Mouse (Mus musculus): ENCODE results near the gene Myom1. TPM values are rescaled to one million over a fixed set of nuclear protein-coding genes. Genes with fewer than 3 reads are reported as not detected.

Myom1 gene
- polyA plus RNA-seq, 1 experiment, result 18.6 TPM

DNA sequence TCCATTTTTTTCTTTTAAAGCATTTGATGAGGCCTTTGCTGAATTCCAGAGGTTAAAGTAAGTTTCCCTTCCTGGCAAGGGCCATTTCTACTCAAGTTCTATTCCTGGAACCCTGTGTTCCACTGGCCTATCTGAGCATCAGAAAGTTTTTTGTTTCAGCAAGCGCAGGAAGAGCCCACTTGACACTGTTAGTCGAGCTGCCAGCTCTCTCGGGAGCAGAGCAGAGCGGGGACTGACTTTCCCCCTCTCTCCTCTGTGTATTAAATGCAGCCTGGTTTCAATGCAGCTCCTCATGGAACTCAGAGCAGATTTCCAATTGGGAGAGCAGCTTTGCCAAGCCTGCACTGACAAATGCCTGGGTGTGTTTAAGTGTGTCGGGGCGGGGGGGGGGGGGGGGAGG, 118.2 kb downstream of the Myom1 start:
- no peak for TF ChIP-seq CTCF (IDR thresholded peaks at IDR 0.05; ENCODE audit: insufficient read depth, low read length)
- TF ChIP-seq POLR2A (IDR thresholded peaks at IDR 0.05; ENCODE audit: borderline replicate concordance, extremely low read depth, low read depth, low read length), result peak; percentile 29; the same call in 1 of the 2 replicates
- DNase-seq, result no peak
- WGBS, result 33% methylated on average over 5 of the region's 6 CpGs
- no peak overlapping the region for H3K4me3 ChIP-seq (replicated peaks; ENCODE audit: extremely low read depth, low read depth, low read length)
- peaks cover 14% of the 10 kb centered on the region for H3K4me1 ChIP-seq (ENCODE audit: control insufficient read depth, insufficient read depth, low read length)

DNA sequence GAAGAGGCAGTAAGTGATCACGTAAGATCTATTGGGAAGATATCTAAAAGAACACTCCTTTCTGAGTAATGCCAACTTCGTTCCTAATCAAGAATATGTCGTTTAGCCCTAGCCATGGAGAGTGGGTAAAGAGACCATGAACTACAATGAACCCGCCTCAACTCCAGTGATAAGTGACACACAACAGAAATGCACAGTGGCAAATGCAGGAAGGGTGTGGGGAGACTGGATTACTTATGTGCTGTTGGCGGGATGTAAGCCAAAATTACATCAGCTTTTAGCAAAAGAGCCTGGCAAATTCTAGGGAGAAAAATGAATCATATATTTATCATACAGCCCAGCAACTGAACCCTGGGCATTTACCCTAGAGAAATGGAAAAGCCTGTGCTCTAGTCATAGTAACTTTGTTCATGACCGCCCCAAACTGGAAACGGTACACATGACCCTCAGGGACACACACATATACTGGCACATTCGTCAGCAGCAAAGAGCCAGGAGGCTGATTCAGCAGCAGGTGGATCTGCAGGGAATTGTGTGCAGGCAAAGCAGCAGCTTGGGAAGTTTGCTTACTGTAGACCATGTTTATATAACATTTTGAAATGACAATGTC, 121.7 kb downstream of the Myom1 start:
- TF ChIP-seq CTCF (IDR thresholded peaks at IDR 0.05; ENCODE audit: insufficient read depth, low read length), result no peak
- no peak for TF ChIP-seq POLR2A (IDR thresholded peaks at IDR 0.05; ENCODE audit: borderline replicate concordance, extremely low read depth, low read depth, low read length)
- WGBS, result 45% methylated on average over 8 of the region's 8 CpGs
- no peak for DNase-seq
- no peak overlapping the region for H3K4me3 ChIP-seq (replicated peaks; ENCODE audit: extremely low read depth, low read depth, low read length)
- peaks cover 20% of the 10 kb centered on the region for H3K4me1 ChIP-seq (ENCODE audit: control insufficient read depth, insufficient read depth, low read length)

DNA sequence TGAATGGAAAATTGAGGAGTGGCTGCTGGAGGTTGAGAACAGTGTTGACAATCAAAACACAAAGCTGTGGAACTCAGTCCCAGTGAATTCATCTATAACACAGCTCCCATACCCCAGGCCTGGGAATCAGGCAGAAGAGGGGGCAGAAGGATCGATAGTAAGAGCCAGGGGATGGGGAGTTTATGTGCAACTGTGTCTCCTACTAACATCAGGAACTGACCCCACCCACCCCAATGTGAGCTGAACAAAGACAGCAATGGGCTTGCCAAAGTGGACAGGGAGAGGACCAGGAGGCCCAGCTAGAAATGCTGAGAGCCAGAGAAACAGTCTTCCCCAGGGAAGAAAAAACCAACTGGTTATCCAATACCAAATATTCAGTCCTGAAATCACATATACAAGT, 122.2 kb downstream of the Myom1 start:
- DNase-seq, result no peak
- Histone ChIP-seq H3K4me1 (ENCODE audit: control insufficient read depth, insufficient read depth, low read length) (peaks cover 20% of the 10 kb centered on the region), H3K4me3 (replicated peaks; ENCODE audit: extremely low read depth, low read depth, low read length) (no peak overlapping the region)
- 43% methylated on average over 1 of the region's 1 CpGs for WGBS
- no peak for TF ChIP-seq CTCF (IDR thresholded peaks at IDR 0.05; ENCODE audit: insufficient read depth, low read length)
- TF ChIP-seq POLR2A (IDR thresholded peaks at IDR 0.05; ENCODE audit: borderline replicate concordance, extremely low read depth, low read depth, low read length), result no peak

DNA sequence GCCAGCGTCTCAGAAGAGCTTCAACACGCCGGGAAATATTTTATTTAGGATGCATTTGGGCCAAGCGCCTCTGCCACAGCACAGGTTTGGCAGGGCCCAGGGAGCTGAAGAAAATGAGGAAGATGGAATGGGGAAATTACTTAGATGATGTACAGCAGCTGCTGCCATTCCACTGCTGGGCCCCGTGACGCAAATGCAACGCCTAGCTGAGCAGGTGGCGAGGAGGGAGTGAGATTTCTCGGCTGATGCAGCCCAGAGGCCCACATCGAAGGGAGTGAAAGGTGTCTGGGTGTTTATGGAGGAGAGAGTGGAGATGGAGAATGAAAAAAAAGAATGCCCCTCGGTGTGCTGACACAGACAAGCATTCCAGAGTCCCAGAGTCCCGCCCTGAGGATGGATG, 123.1 kb downstream of the Myom1 start:
- TF ChIP-seq POLR2A (IDR thresholded peaks at IDR 0.05; ENCODE audit: borderline replicate concordance, extremely low read depth, low read depth, low read length), result no peak
- TF ChIP-seq CTCF (IDR thresholded peaks at IDR 0.05; ENCODE audit: insufficient read depth, low read length), result no peak
- no peak for DNase-seq
- WGBS, result 72% methylated on average over 12 of the region's 12 CpGs
- peaks cover 16% of the 10 kb centered on the region for H3K4me1 ChIP-seq (ENCODE audit: control insufficient read depth, insufficient read depth, low read length)
- no peak overlapping the region for H3K4me3 ChIP-seq (replicated peaks; ENCODE audit: extremely low read depth, low read depth, low read length)

DNA sequence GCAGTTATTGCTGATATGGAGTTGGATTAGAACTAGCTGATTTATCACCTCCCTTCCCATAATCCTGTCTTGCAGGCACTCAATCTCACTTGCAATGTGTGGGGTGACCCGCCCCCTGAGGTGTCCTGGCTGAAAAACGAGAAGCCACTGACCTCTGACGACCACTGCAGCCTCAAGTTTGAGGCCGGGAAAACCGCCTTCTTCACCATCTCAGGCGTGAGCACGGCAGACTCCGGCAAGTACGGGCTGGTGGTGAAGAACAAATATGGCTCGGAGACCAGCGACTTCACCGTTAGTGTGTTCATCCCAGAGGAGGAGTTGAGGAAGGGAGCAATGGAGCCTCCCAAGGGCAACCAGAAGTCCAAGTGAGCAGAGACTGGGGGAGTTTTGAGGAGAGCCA, 123.6 kb downstream of the Myom1 start:
- H3K4me3 ChIP-seq (replicated peaks; ENCODE audit: extremely low read depth, low read depth, low read length), result no peak overlapping the region
- peaks cover 16% of the 10 kb centered on the region for H3K4me1 ChIP-seq (ENCODE audit: control insufficient read depth, insufficient read depth, low read length)
- TF ChIP-seq POLR2A (IDR thresholded peaks at IDR 0.05; ENCODE audit: borderline replicate concordance, extremely low read depth, low read depth, low read length) (no peak), CTCF (IDR thresholded peaks at IDR 0.05; ENCODE audit: insufficient read depth, low read length) (no peak)
- 89% methylated on average over 12 of the region's 12 CpGs for WGBS
- DNase-seq, result no peak

DNA sequence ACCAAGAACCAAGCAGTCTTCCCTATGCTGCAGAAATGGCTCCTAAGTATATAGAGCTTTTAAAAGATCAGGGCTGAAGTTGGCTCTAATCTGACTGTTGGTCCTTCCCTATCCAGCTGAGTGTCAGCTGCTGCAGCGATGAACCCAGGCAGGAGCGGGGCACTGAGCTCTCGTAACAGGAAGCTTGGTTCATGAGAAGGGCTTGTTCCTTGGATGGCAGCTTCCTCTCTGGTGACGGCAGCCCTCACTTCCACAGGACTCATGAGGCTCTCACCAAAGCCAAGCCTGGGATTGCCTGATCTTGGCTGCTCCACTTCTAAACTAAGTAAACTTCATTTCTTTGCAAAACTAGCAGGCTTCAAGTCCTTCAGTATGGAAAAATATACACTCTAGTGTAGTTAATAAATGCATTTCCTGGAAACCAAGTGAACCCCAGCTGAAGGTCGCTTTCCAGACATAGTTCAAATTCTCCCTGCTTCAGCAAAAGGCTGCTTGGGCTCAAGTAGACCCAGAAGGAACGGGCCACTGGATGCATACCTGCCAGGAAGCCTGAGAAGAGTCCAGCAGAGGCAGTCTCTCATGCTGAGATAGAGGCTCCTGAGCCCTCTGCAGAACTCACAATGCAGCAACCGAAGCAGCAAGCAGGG, 125.2 kb downstream of the Myom1 start:
- DNase-seq, result no peak
- Histone ChIP-seq H3K4me3 (replicated peaks; ENCODE audit: extremely low read depth, low read depth, low read length) (no peak overlapping the region), H3K4me1 (ENCODE audit: control insufficient read depth, insufficient read depth, low read length) (peaks cover 16% of the 10 kb centered on the region)
- 27% methylated on average over 7 of the region's 7 CpGs for WGBS
- TF ChIP-seq POLR2A (IDR thresholded peaks at IDR 0.05; ENCODE audit: borderline replicate concordance, extremely low read depth, low read depth, low read length) (no peak), CTCF (IDR thresholded peaks at IDR 0.05; ENCODE audit: insufficient read depth, low read length) (no peak)

DNA sequence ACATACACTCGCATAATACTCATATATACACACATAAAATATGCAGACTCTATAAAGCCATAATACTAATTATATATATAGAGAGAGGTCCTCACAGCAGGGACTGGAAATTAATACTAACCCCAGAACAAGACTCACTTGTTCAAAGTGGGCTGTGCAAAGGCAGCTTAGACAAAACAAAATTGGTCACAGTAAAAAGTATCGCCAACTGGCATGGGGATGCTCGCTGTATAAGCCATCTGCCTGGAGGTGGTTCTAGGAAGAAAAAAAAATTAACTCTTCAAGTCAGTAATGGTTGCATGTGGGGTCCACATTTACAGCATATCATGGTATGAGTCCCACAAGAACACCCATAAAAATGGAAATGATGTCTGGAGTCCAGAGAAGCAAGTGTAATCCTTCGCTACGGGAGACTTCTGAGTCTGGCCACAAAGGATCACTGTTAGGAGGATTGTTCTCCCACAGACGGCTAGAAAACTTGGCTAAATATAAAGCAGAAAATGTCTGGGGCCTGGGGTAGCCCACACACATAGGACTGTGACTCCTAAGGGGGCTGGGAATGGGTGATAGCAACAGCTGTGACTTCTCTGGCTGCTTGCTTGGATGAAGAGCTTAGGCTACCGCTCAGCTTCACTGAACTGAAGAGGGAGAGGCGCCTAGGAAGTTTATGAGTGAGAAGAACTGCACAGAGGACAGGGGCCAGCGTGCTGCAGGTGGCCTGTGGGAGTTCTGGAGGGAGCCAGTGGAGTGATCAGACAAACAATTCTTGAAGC, 127.2 kb downstream of the Myom1 start:
- H3K4me3 ChIP-seq (replicated peaks; ENCODE audit: extremely low read depth, low read depth, low read length), result no peak overlapping the region
- TF ChIP-seq POLR2A (IDR thresholded peaks at IDR 0.05; ENCODE audit: borderline replicate concordance, extremely low read depth, low read depth, low read length), result no peak
- TF ChIP-seq CTCF (IDR thresholded peaks at IDR 0.05; ENCODE audit: insufficient read depth, low read length), result no peak
- WGBS, result 81% methylated on average over 9 of the region's 9 CpGs

DNA sequence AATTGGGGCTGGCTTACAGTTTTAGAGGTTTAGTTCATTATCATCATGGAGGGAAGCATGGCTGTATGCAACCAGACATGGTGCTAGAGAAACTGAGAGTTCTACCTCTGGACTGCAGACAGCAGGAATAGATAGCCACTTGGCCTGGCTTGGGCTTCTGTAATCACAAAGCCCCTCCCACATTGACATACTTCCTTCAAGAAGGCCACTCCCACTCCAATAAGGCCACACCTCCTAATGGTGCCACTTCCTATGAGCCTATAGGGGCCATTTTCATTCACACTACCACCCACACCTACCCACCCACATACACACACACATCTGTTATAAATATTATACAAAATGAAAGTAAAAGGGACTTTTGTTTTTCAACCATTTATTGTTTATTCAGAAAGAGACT, 129.8 kb downstream of the Myom1 start:
- Histone ChIP-seq H3K4me3 (replicated peaks; ENCODE audit: extremely low read depth, low read depth, low read length) (no peak overlapping the region), H3K4me1 (ENCODE audit: control insufficient read depth, insufficient read depth, low read length) (peaks cover 18% of the 10 kb centered on the region)
- DNase-seq, result no peak
- TF ChIP-seq POLR2A (IDR thresholded peaks at IDR 0.05; ENCODE audit: borderline replicate concordance, extremely low read depth, low read depth, low read length) (no peak), CTCF (IDR thresholded peaks at IDR 0.05; ENCODE audit: insufficient read depth, low read length) (no peak)

More for the DNA sequence above, 127.2 kb downstream of the Myom1 start:
- no peak for DNase-seq
- H3K4me1 ChIP-seq (ENCODE audit: control insufficient read depth, insufficient read depth, low read length), result peaks cover 14% of the 10 kb centered on the region

DNA sequence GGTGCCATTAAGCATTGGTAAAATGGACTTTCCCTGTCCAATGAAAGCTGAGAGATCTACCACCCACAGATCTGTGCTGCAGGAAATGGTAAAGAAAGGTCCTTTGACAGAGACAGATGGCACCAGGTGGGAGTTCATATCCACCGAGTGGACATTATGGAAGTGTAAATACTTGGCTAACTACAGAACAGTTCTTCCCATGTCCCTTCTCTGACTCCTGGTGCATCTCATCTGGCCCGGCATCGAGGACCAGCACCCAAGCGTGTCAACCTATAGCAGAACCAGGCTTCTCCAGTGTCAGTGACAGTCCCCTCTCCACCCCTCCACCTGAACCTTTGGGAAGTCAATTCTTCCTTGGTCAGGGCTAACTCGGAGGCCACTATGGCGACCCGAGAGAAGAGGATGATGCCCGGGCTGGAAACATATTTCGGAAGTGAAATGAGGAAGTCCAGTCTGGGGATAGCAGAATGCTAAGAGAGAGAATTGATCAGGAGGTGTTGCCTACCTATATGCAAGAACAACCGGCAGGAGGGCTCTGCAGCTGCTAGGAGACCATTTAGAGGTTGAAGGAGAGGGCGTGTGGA, 130.5 kb downstream of the Myom1 start:
- DNase-seq, result no peak
- TF ChIP-seq POLR2A (IDR thresholded peaks at IDR 0.05; ENCODE audit: borderline replicate concordance, extremely low read depth, low read depth, low read length) (no peak), CTCF (IDR thresholded peaks at IDR 0.05; ENCODE audit: insufficient read depth, low read length) (no peak)
- 76% methylated on average over 11 of the region's 11 CpGs for WGBS
- no peak overlapping the region for H3K4me3 ChIP-seq (replicated peaks; ENCODE audit: extremely low read depth, low read depth, low read length)
- H3K4me1 ChIP-seq (ENCODE audit: control insufficient read depth, insufficient read depth, low read length), result peaks cover 12% of the 10 kb centered on the region
